Mouse (Mus musculus): Measurements from ENCODE around the gene Mtmr3. TPM values are rescaled to one million over a fixed set of nuclear protein-coding genes. Genes with fewer than 3 reads are reported as not detected.

The Mtmr3 gene
- total and polyA plus RNA-seq, 3 experiments, result 31.7 to 46.3 (median 32.5) TPM

GRCm38 (mm10) chr11:4488367-4488766 lies 106.3 kb downstream of the Mtmr3 start:
- in situ Hi-C loops (cut with MboI; ENCODE audit: low pct_ligation_motif_present, low pct_unique_long_range_greater_than_20kb, low sequenced_read_pairs) (no loop called here), dilution Hi-C loops (cut with MboI; ENCODE audit: extremely low pct_ligation_motif_present, extremely low pct_unique_long_range_greater_than_20kb, low sequenced_read_pairs) (no loop called here)
- H3K4me2 ChIP-seq (ENCODE audit: insufficient read depth, low read depth, poor library complexity, severe bottlenecking), result peak overlapping the region; percentile 14
- H3K9ac ChIP-seq (ENCODE audit: insufficient read depth, low read depth), result 0 out of 2 replicates have a peak overlapping the region, but pooled peaks have one; percentile 2
- peak overlapping the region; percentile 85 for H3K27ac ChIP-seq (ENCODE audit: insufficient read depth, low read depth)
- no peak overlapping the region for H3K4me3 ChIP-seq (replicated peaks in 1 of 3; ENCODE audit: low read depth in 2 of 3, low read length in 2 of 3, poor library complexity in 1 of 3)
- H3K36me3 ChIP-seq (replicated peaks in 1 of 2; ENCODE audit: control insufficient read depth in 1 of 2, insufficient read depth in 1 of 2, low read length in 1 of 2), result peaks cover 73 to 92% of the 10 kb centered on the region in 2 experiments
- no peaks in the 10 kb centered on the region for H3K79me2 ChIP-seq (replicated peaks; ENCODE audit: control insufficient read depth, extremely low read depth, insufficient read depth, poor library complexity, severe bottlenecking)
- H3K4me1 ChIP-seq (ENCODE audit: control insufficient read depth in 1 of 2, insufficient read depth in 2 of 2), result peaks cover 18 to 39% of the 10 kb centered on the region in 2 experiments
- TF ChIP-seq CTCF (conservative IDR thresholded peaks at IDR 0.05 in 1 of 2, IDR thresholded peaks at IDR 0.05 in 1 of 2; ENCODE audit: low read depth in 2 of 2, low read length in 2 of 2) (peak in 1 of 2 experiments; percentile 33; a peak in 2 of 4 replicates), MEF2A (IDR thresholded peaks at IDR 0.05; ENCODE audit: borderline replicate concordance, low read depth, low read length) (no peak), MAZ (IDR thresholded peaks at IDR 0.05; ENCODE audit: low read depth, low read length) (no peak), MYC (IDR thresholded peaks at IDR 0.05; ENCODE audit: low read depth, low read length) (no peak), UBTF (IDR thresholded peaks at IDR 0.05; ENCODE audit: low read depth, low read length) (peak; percentile 90), TBP (conservative IDR thresholded peaks at IDR 0.05; ENCODE audit: low read depth, low read length) (peak; percentile 63; the same call in 1 of the 2 replicates), RAD21 (IDR thresholded peaks at IDR 0.05; ENCODE audit: low read depth, low read length) (peak; percentile 14)
- H3K9me3 ChIP-seq (replicated peaks; ENCODE audit: low read length), result no peaks in the 10 kb centered on the region
- no peak for DNase-seq (ENCODE audit: extremely low read depth)
- H3K27me3 ChIP-seq (replicated peaks), result no peaks in the 10 kb centered on the region

GRCm38 (mm10) chr11:4487401-4487965 lies 107.2 kb downstream of the Mtmr3 start:
- H3K9ac ChIP-seq (ENCODE audit: insufficient read depth, low read depth), result no peak overlapping the region
- in situ Hi-C loops (cut with MboI; ENCODE audit: low pct_ligation_motif_present, low pct_unique_long_range_greater_than_20kb, low sequenced_read_pairs), result no loop called here
- H3K36me3 ChIP-seq (replicated peaks in 1 of 2; ENCODE audit: control insufficient read depth in 1 of 2, insufficient read depth in 1 of 2, low read length in 1 of 2), result peaks cover 79 to 94% of the 10 kb centered on the region in 2 experiments

More at GRCm38 (mm10) chr11:4487401-4487965, 107.2 kb downstream of the Mtmr3 start:
- H3K4me2 ChIP-seq (ENCODE audit: insufficient read depth, low read depth, poor library complexity, severe bottlenecking), result no peak overlapping the region
- H3K27me3 ChIP-seq (replicated peaks), result no peaks in the 10 kb centered on the region
- DNase-seq (ENCODE audit: extremely low read depth), result no peak
- peaks cover 18 to 44% of the 10 kb centered on the region in 2 experiments for H3K4me1 ChIP-seq (ENCODE audit: control insufficient read depth in 1 of 2, insufficient read depth in 2 of 2)
- H3K9me3 ChIP-seq (replicated peaks; ENCODE audit: low read length), result no peaks in the 10 kb centered on the region
- TF ChIP-seq NELFE (IDR thresholded peaks at IDR 0.05; ENCODE audit: low read depth, low read length) (no peak), MEF2A (IDR thresholded peaks at IDR 0.05; ENCODE audit: borderline replicate concordance, low read depth, low read length) (no peak), E2F4 (IDR thresholded peaks at IDR 0.05; ENCODE audit: insufficient replicate concordance, low read depth, low read length) (no peak), JUND (conservative IDR thresholded peaks at IDR 0.05; ENCODE audit: low read depth, low read length) (no peak), MXI1 (IDR thresholded peaks at IDR 0.05; ENCODE audit: low read depth, low read length) (no peak), MAZ (IDR thresholded peaks at IDR 0.05; ENCODE audit: low read depth, low read length) (no peak), MAFK (IDR thresholded peaks at IDR 0.05; ENCODE audit: insufficient replicate concordance, low read length) (no peak), ZNF384 (IDR thresholded peaks at IDR 0.05; ENCODE audit: low read depth, low read length) (no peak), GABPA (IDR thresholded peaks at IDR 0.05; ENCODE audit: insufficient replicate concordance, low read depth, low read length) (no peak), EP300 (IDR thresholded peaks at IDR 0.05; ENCODE audit: low read length) (no peak), JUN (IDR thresholded peaks at IDR 0.05; ENCODE audit: insufficient read depth, low read depth, low read length) (no peak), MYC (IDR thresholded peaks at IDR 0.05; ENCODE audit: low read depth, low read length) (no peak), BHLHE40 (IDR thresholded peaks at IDR 0.05; ENCODE audit: low read depth, low read length) (no peak), PAX5 (IDR thresholded peaks at IDR 0.05; ENCODE audit: low read length) (no peak), RAD21 (IDR thresholded peaks at IDR 0.05; ENCODE audit: low read depth, low read length) (no peak), CTCF (conservative IDR thresholded peaks at IDR 0.05 in 1 of 2, IDR thresholded peaks at IDR 0.05 in 1 of 2; ENCODE audit: low read depth in 2 of 2, low read length in 2 of 2) (no peak), TBP (conservative IDR thresholded peaks at IDR 0.05; ENCODE audit: low read depth, low read length) (no peak), USF1 (IDR thresholded peaks at IDR 0.05; ENCODE audit: low read depth, low read length) (no peak), UBTF (IDR thresholded peaks at IDR 0.05; ENCODE audit: low read depth, low read length) (no peak), IRF4 (IDR thresholded peaks at IDR 0.05; ENCODE audit: low read depth, low read length) (no peak)
- H3K4me3 ChIP-seq (replicated peaks in 1 of 3; ENCODE audit: low read depth in 2 of 3, low read length in 2 of 3, poor library complexity in 1 of 3), result no peak overlapping the region
- H3K27ac ChIP-seq (ENCODE audit: insufficient read depth, low read depth), result peak overlapping the region; percentile 85
- no peaks in the 10 kb centered on the region for H3K79me2 ChIP-seq (replicated peaks; ENCODE audit: control insufficient read depth, extremely low read depth, insufficient read depth, poor library complexity, severe bottlenecking)
- dilution Hi-C loops (cut with MboI; ENCODE audit: extremely low pct_ligation_motif_present, extremely low pct_unique_long_range_greater_than_20kb, low sequenced_read_pairs), result no loop called here

Data from CH12.LX (cell line).